Mouse (Mus musculus) kidney, postnatal 0 days (tissue): ENCODE data around the gene Syngr4. TPM values are rescaled to one million over a fixed set of nuclear protein-coding genes. Genes with fewer than 3 reads are reported as not detected.
"Not testable (repeated sequence)": the region's sequence is repeated elsewhere in the genome, so short reads cannot be mapped to it uniquely, and the experiment has no call there.

Source experiments
- ATAC-seq: fragments of 200-750 bp; cut with Nextera tagmentation; replicated peaks from 2 replicates; pipeline ENCODE4 v1.8.0; 2017; ENCODE audit warnings: low read depth, moderate number of reproducible peaks, moderate TSS enrichment, moderate library complexity; ENCODE audit not compliant: low FRiP score
- DNase-seq: peaks from one replicate; pipeline ENCODE4 v3.0.0-alpha.2; 2016; ENCODE audit warnings: low spot score
- H3K27ac ChIP-seq: fragments of 300-500 bp; sonication (generic); 2 replicates; pipeline ENCODE4 v1.5.1; 2014; ENCODE audit warnings: mild to moderate bottlenecking
- H3K27me3 ChIP-seq: fragments of 300-500 bp; sonication (generic); 2 replicates; pipeline ENCODE4 v1.6.1; 2014; ENCODE audit warnings: low read length, mixed read lengths; ENCODE audit not compliant: insufficient read depth
- H3K36me3 ChIP-seq: fragments of 300-500 bp; sonication (generic); 2 replicates; pipeline ENCODE4 v1.6.1; 2014; ENCODE audit warnings: low read length, mixed read lengths; ENCODE audit not compliant: insufficient read depth
- H3K4me1 ChIP-seq: fragments of 300-500 bp; sonication (generic); replicated peaks from 2 replicates; pipeline ENCODE4 v1.6.1; 2014; ENCODE audit warnings: antibody characterized with exemption, low read length, mixed read lengths; ENCODE audit not compliant: insufficient read depth
- H3K4me2 ChIP-seq: fragments of 300-500 bp; sonication (generic); 2 replicates; pipeline ENCODE4 v1.6.1; 2014; ENCODE audit warnings: mild to moderate bottlenecking, low read length, moderate library complexity, mixed read lengths
- H3K4me3 ChIP-seq: fragments of 300-500 bp; sonication (generic); replicated peaks from 2 replicates; pipeline ENCODE4 v1.5.1; 2014; ENCODE audit warnings: low read depth, low read length
- H3K9ac ChIP-seq: fragments of 300-500 bp; sonication (generic); 2 replicates; pipeline ENCODE4 v1.6.1; 2014; ENCODE audit warnings: low read depth, low read length
- H3K9me3 ChIP-seq: fragments of 300-500 bp; sonication (generic); replicated peaks from 2 replicates; pipeline ENCODE4 v1.6.1; 2016; ENCODE audit warnings: low read length, inconsistent platforms, mixed read lengths
- CTCF ChIP-seq: IDR thresholded peaks from 2 replicates; pipeline ENCODE4 v1.5.1; 2016; ENCODE audit warnings: antibody characterized with exemption, low read depth, mild to moderate bottlenecking, moderate library complexity
- WGBS: fragments of 180-500 bp; shearing (Covaris S2); extraction: QIAGEN DNeasy Blood & Tissue Kit; methylation state at CpG from one replicate; pipeline ENCODE4 v1.1.7; 2014; 5-methylcytosine and 5-hydroxymethylcytosine counted together
- polyA plus RNA-seq: library from polyadenylated mRNA; unstranded; fragments of >200 nt; fragmentation: Nextera tagmentation; extraction: Ambion mirVana; gene quantifications from 2 replicates; pipeline ENCODE4 v1.2.1, GENCODE M21; 2015

The Syngr4 gene
- polyA plus RNA-seq: 0.96 and 1.6 TPM in 2 replicates

DNA sequence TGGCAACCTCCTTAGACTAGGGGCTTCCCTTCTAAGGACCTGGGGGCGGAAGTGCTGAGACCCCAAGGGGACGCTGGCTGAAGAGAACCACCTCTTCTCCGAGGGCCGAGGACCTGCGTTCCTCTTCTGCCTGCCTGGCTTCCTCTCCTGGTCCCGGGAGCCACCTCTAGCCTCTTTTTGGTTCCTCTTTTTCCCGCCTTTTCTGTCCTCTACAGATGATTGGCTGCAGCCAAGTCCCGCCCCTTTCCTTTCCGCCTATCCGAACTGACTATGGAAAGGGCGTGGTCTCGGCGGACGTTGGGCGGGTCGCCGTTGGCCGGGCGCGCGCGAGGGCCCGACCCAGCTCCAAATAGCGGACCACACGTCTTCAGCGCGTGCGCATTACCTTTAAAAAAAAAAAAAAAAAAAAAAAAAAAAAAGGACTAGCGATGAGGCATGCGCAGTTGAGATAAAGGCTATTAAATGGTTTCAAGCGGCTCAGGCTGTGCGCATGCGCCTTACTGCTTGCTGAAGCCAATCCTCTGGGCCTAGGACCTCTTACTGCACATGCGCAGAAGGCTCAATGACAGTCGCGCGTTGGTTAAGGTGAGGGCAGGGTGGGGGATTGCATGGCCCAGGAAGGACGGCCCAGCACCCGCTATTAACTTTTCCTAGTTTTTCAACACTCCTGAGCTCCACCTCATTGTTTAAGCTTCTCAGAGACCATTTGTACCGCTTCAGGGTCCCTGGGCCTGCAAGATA is at the start of gene Syngr4, which contains the start of gene Tmem143:
Syngr4 (minus strand) TSS at position 198 of the 741 bp plus-strand sequence.
Tmem143 (plus strand) TSS at position 425 of the 741 bp plus-strand sequence.
- DNase-seq: peak; percentile 99
- TF ChIP-seq CTCF: no peak
- peak within 1 kb of the TSS; percentile 46 for H3K4me3 ChIP-seq

DNA sequence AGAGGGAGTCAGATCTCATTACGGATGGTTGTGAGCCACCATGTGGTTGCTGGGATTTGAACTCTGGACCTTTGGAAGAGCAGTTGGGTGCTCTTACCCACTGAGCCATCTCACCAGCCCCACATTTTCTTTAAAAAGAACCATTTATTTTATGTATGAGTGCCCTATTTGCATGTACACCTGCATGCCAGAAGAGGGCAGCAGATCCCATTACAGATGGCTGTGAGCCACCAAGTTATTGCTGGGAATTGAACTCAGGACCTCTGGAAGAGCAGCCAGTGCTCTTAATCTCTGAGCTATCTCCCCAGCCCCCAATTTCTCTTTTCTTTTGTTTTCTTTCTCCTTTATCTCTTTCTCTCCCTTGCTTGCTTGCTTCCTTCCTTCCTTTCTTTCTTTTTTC is 46.8 kb upstream of the Syngr4 start:
- not testable (repeated sequence) for H3K9me3 ChIP-seq, H3K4me2 ChIP-seq, H3K4me1 ChIP-seq, DNase-seq, H3K27me3 ChIP-seq, H3K36me3 ChIP-seq, H3K27ac ChIP-seq, ATAC-seq, H3K4me3 ChIP-seq, H3K9ac ChIP-seq
- TF ChIP-seq CTCF: peak; percentile 66
- 40% methylated on average over 1 of the region's 1 CpGs for WGBS

More for the DNA sequence above, at the start of gene Syngr4, which contains the start of gene Tmem143:
- H3K36me3 ChIP-seq: no peaks in the 10 kb centered on the region
- peak within 1 kb of the TSS; percentile 80 for H3K27ac ChIP-seq
- no peaks in the 10 kb centered on the region for H3K9me3 ChIP-seq
- no peaks in the 10 kb centered on the region for H3K4me1 ChIP-seq
- peak within 1 kb of the TSS; percentile 60 for H3K9ac ChIP-seq
- H3K27me3 ChIP-seq: no peaks in the 10 kb centered on the region
- ATAC-seq: peak; percentile 85
- H3K4me2 ChIP-seq: peak within 1 kb of the TSS; percentile 74
- WGBS: under 1% methylated on average over 40 of the region's 40 CpGs

DNA sequence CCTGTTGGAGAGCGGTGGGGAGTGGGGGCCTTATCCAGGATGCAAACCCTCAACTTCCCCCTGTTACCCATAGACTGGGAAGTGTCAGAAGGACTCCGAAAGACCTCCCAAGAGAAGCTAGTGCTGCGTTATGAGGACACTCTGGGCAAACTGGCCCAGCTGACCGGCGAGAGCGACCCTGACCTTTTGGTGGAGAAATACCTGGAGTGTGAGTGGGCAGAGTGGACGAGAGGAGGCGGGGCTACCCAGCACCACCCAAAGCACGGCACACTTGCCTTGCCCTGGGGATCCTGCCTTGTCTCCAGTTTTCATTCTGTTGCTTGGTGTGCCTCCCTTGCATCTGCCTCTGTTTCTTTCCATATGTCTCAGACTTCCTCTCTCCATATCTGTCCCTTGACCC is 45.5 kb upstream of the Syngr4 start:
- H3K9ac ChIP-seq: no peak overlapping the region
- no peak for ATAC-seq
- no peak for DNase-seq
- TF ChIP-seq CTCF: no peak
- 0 out of 2 replicates have a peak, but pooled peaks cover 4% of the 10 kb centered on the region for H3K36me3 ChIP-seq
- no peaks in the 10 kb centered on the region for H3K27me3 ChIP-seq
- 88% methylated on average over 9 of the region's 9 CpGs for WGBS
- no peak overlapping the region for H3K27ac ChIP-seq
- no peak overlapping the region for H3K4me3 ChIP-seq
- no peak overlapping the region for H3K4me2 ChIP-seq
- H3K4me1 ChIP-seq: no peaks in the 10 kb centered on the region
- no peaks in the 10 kb centered on the region for H3K9me3 ChIP-seq

DNA sequence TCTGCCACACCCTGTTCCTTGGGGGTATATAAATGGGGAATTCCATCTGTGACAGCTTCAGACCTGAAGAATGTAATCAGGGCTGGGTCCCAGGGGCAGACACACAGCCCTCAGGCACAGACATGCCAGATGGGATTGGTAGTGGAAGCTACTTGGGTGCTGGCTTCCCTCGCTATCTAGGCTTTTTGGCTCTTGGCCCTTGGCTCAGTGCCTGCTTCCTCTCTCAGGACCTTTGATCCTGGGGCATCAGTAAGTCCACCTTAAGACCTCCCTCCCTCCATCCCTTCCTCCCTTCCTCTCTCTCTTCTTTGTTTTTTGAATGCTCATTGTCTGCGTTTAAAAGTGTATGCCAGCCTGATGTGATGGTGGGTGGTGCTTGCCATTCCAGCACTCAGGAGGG is 43.3 kb upstream of the Syngr4 start:
- no peak for TF ChIP-seq CTCF
- H3K4me3 ChIP-seq: no peak overlapping the region
- H3K9ac ChIP-seq: no peak overlapping the region
- no peaks in the 10 kb centered on the region for H3K4me1 ChIP-seq
- no peak overlapping the region for H3K27ac ChIP-seq
- ATAC-seq (no peak), DNase-seq (no peak)
- H3K36me3 ChIP-seq: no peaks in the 10 kb centered on the region
- H3K4me2 ChIP-seq: no peak overlapping the region
- no peaks in the 10 kb centered on the region for H3K9me3 ChIP-seq
- 63% methylated on average over 2 of the region's 2 CpGs for WGBS
- H3K27me3 ChIP-seq: no peaks in the 10 kb centered on the region

GRCm38 (mm10) chr7:45935114-45935513 is 38.6 kb upstream of the Syngr4 start:
- no peak overlapping the region for H3K4me2 ChIP-seq
- TF ChIP-seq CTCF: peak; percentile 90
- no peak overlapping the region for H3K4me3 ChIP-seq
- H3K36me3 ChIP-seq: no peaks in the 10 kb centered on the region
- no peaks in the 10 kb centered on the region for H3K9me3 ChIP-seq
- H3K27ac ChIP-seq: no peak overlapping the region
- H3K27me3 ChIP-seq: no peaks in the 10 kb centered on the region
- WGBS: 9% methylated on average over 7 of the region's 7 CpGs
- H3K4me1 ChIP-seq: no peaks in the 10 kb centered on the region
- DNase-seq (peak; percentile 79), ATAC-seq (peak; percentile 80)
- no peak overlapping the region for H3K9ac ChIP-seq

DNA sequence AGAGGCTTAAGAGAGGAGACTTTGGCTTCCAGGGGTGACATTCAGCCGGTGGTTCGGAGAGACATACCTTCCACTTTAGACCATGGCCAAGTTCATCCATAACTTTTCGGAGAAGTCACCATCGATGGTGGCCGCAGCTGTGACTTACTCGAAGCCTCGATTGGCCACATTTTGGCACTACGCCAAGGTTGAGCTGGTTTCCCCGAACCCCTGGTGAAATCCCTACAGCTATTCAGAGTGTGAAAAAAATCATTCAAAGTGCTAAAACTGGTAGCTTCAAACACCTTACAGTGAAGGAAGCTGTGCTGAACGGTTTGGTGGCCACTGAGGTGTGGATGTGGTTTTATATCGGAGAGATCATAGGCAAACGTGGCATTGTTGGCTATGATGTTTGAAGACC is 37.3 kb upstream of the Syngr4 start:
- 87% methylated on average over 12 of the region's 12 CpGs for WGBS
- H3K9me3 ChIP-seq, H3K9ac ChIP-seq, H3K27me3 ChIP-seq, H3K36me3 ChIP-seq, H3K4me1 ChIP-seq, H3K4me3 ChIP-seq, ATAC-seq, DNase-seq, H3K27ac ChIP-seq, H3K4me2 ChIP-seq: not testable (repeated sequence)
